Mouse (Mus musculus) C2C12 (cell line): Measurements from ENCODE around the gene Magi1. TPM values are rescaled to one million over a fixed set of nuclear protein-coding genes. Genes with fewer than 3 reads are reported as not detected.
A peak's percentile ranks its signal among the peaks of the same experiment; 100 is the strongest.

ENCODE experiments used
- H3K27me3 ChIP-seq: one replicate; pipeline ENCODE4 v1.6.1; 2011; ENCODE audit not compliant: control insufficient read depth, insufficient read depth, insufficient read length
- H3K36me3 ChIP-seq: one replicate; pipeline ENCODE4 v1.6.1; 2011; ENCODE audit not compliant: control insufficient read depth, insufficient read depth
- H3K4me3 ChIP-seq: one replicate; pipeline ENCODE4 v1.5.1; 2011; ENCODE audit warnings: mild to moderate bottlenecking, control low read depth; ENCODE audit not compliant: poor library complexity, insufficient read depth, severe bottlenecking
- H3K79me2 ChIP-seq: one replicate; pipeline ENCODE4 v1.6.1; 2011; ENCODE audit not compliant: control insufficient read depth, insufficient read depth
- H3K79me3 ChIP-seq: one replicate; pipeline ENCODE4 v1.6.1; 2011; ENCODE audit warnings: low read depth, control low read depth
- H3ac ChIP-seq: one replicate; pipeline ENCODE3; 2011; ENCODE audit warnings: low read depth; ENCODE audit not compliant: control insufficient read depth, insufficient read length
- CEBPB ChIP-seq: IDR thresholded peaks from one replicate; pipeline ENCODE4 v1.6.1; 2011; ENCODE audit warnings: low read depth, mild to moderate bottlenecking, control low read depth, moderate library complexity
- CTCF ChIP-seq: IDR thresholded peaks from one replicate; pipeline ENCODE4 v1.5.1; 2011; ENCODE audit not compliant: control insufficient read depth, insufficient read depth, insufficient read length
- FOSL1 ChIP-seq: IDR thresholded peaks from one replicate; pipeline ENCODE4 v1.8.0; 2011; ENCODE audit warnings: mild to moderate bottlenecking, low read length; ENCODE audit not compliant: poor library complexity, insufficient read depth, severe bottlenecking
- MAX ChIP-seq: IDR thresholded peaks from one replicate; pipeline ENCODE4 v1.6.1; 2011; ENCODE audit warnings: mild to moderate bottlenecking, control low read depth
- MYOD1 ChIP-seq: IDR thresholded peaks from one replicate; pipeline ENCODE4 v1.6.1; 2011; ENCODE audit warnings: low read depth; ENCODE audit not compliant: control insufficient read depth, insufficient read length
- MYOG ChIP-seq: IDR thresholded peaks from one replicate; pipeline ENCODE4 v1.6.1; 2011; ENCODE audit not compliant: control insufficient read depth, insufficient read length; ENCODE audit errors: extremely low read depth
- USF1 ChIP-seq: IDR thresholded peaks from one replicate; pipeline ENCODE4 v1.6.1; 2011; ENCODE audit warnings: low read depth, mild to moderate bottlenecking, control low read depth, moderate library complexity
- polyA plus RNA-seq: library from polyadenylated mRNA; unstranded; fragments of >200 nt; fragmentation: generic; extraction: Trizol; gene quantifications from one replicate; pipeline ENCODE4 v1.2.1, GENCODE M21; 2012; ENCODE audit warnings: missing spikeins

Gene Magi1
- polyA plus RNA-seq, 1 experiment, result 3.8 TPM

DNA sequence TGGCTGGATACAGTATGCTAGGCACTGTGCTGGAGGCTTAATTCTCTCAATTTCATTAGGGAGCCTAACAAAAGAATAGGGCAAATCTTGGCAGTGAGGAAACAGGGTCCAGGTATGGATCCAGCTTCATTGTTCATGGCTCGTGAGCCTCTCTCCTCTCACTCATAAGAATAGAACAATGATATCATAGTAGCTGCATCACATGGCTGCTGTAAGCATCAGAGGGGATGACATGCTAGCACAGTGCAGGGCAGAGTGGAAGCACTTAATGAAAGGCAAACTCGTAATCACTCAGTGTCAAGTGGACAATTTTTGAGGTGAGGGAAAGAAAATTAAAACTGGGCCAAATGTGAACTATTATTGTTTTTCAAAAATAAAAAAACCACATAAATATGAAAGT is 337.1 kb downstream of the Magi1 start:
- Histone ChIP-seq H3ac (no peak overlapping the region), H3K4me3 (no peak overlapping the region), H3K79me2 (no peaks in the 10 kb centered on the region), H3K27me3 (no peaks in the 10 kb centered on the region), H3K79me3 (no peaks in the 10 kb centered on the region), H3K36me3 (no peaks in the 10 kb centered on the region)
- no peak for TF ChIP-seq MYOD1
- TF ChIP-seq MAX, result no peak
- no peak for TF ChIP-seq MYOG
- no peak for TF ChIP-seq USF1
- no peak for TF ChIP-seq CTCF
- no peak for TF ChIP-seq FOSL1
- no peak for TF ChIP-seq CEBPB

DNA sequence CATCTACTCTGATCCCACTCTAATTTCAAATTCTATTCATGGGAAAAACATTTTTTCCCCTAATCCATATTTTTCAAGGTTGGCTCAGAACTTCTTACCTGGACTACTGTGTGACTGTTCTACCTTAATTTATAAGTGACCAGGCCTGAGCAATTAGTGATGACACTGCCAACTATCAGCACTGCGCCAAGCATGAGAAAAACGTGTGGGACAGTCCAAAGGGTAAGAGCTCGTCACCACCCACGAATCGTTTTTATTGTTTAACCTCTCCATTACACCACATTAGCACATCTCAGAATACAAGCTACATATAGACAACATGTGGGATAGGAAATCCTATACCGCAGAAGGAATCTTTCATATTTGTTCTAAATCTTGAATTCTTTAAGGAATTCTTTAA is 347.4 kb downstream of the Magi1 start:
- Histone ChIP-seq H3K4me3 (no peak overlapping the region), H3K79me3 (no peaks in the 10 kb centered on the region), H3ac (no peak overlapping the region), H3K36me3 (peaks cover 4% of the 10 kb centered on the region), H3K79me2 (no peaks in the 10 kb centered on the region), H3K27me3 (no peaks in the 10 kb centered on the region)
- TF ChIP-seq CEBPB (no peak), USF1 (no peak), MYOG (no peak), MYOD1 (no peak), FOSL1 (no peak), MAX (no peak), CTCF (no peak)

DNA sequence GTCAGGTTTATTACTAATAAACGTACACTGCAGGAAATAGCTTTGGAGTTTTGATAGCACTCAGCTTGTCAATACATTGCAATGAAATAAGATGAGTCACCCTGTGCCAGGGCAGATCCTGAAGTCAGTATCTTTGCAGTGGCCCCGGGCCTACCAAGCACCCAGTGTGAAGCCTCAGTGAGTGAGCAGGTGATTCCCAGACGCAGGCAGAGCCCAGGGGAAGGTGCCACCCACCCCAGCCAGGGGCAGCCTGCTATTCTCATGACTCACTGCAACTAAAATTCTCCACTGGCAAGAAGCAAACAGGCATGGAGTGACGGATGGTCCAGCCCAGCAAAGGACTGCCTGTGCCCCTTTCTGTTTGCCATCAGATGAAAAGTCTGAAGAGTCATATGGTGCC is 347.9 kb downstream of the Magi1 start:
- no peak overlapping the region for H3K4me3 ChIP-seq
- peaks cover 2% of the 10 kb centered on the region for H3K36me3 ChIP-seq
- H3K27me3 ChIP-seq, result no peaks in the 10 kb centered on the region
- H3K79me2 ChIP-seq, result no peaks in the 10 kb centered on the region
- TF ChIP-seq USF1 (no peak), CTCF (no peak), MYOD1 (no peak), CEBPB (no peak), MAX (no peak), MYOG (no peak), FOSL1 (no peak)
- no peaks in the 10 kb centered on the region for H3K79me3 ChIP-seq
- H3ac ChIP-seq, result no peak overlapping the region

DNA sequence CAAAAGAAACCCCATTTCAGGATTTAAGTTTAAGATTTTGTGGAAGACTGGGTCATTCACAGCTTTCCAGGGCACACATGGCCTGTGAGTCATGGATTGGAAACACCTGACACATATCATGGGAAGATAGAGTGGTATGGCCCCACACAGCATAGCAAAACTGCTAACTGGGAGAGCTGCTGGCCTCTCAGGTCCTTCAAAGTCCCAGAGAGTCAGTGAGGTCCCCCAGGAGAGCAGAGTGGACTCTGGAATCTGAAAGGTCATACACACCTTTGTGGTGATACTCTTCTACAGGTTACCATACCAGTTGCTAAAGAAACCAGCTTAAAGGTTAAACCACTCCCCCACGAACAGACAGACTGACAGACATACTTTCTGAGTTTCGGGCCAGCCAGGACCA is 349.0 kb downstream of the Magi1 start:
- H3K27me3 ChIP-seq, result no peaks in the 10 kb centered on the region
- H3K4me3 ChIP-seq, result no peak overlapping the region
- H3K79me2 ChIP-seq, result no peaks in the 10 kb centered on the region
- no peak overlapping the region for H3ac ChIP-seq
- H3K36me3 ChIP-seq, result no peaks in the 10 kb centered on the region
- no peak for TF ChIP-seq CTCF
- TF ChIP-seq MYOG, result no peak
- no peak for TF ChIP-seq USF1
- TF ChIP-seq MAX, result no peak
- TF ChIP-seq CEBPB, result no peak
- no peak for TF ChIP-seq MYOD1
- TF ChIP-seq FOSL1, result no peak
- no peaks in the 10 kb centered on the region for H3K79me3 ChIP-seq

DNA sequence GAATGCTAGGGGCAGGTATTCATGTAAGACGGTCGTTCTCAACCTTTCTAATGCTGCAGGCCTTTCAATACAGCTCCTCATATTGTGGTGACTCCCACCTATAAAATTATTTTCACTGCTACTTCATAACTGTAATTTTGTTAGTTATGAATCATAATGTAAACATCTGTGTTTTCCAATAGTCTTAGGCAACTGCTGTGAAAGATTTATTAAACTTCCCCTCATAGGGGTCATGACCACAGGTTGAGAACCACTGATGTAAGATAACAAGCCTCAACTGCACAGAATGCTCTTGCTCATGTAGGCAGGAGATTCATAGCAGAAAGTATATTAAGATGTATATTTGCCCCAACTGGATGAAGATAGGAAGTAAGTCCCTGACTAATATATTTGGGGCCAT is 359.1 kb downstream of the Magi1 start:
- H3K79me3 ChIP-seq, result no peaks in the 10 kb centered on the region
- TF ChIP-seq CEBPB (peak; percentile 74), FOSL1 (no peak)
- H3K36me3 ChIP-seq, result no peaks in the 10 kb centered on the region
- no peak overlapping the region for H3ac ChIP-seq
- no peak overlapping the region for H3K4me3 ChIP-seq
- H3K79me2 ChIP-seq, result no peaks in the 10 kb centered on the region
- H3K27me3 ChIP-seq, result no peaks in the 10 kb centered on the region

DNA sequence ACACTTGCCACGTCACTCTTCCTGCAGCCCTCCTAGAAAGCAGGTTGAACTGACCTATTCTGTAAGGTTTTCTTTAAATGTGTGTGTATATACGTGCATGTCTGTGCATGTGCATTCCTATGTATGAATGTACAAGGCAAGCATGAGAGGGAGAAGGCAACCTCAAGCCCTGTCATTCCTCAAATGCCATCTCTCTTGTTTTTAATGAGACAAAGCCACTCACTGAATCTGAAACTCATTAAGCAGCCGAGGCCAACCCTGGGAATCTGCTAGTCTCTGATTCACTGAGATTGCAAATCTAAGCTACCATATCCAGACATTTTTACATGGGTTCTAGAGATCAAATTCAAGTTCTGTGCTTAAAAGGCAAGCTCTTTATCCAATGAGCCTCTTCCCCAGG is 359.7 kb downstream of the Magi1 start:
- no peak for TF ChIP-seq MAX
- no peak for TF ChIP-seq CEBPB
- no peak for TF ChIP-seq CTCF
- no peak for TF ChIP-seq FOSL1
- TF ChIP-seq USF1, result no peak
- TF ChIP-seq MYOG, result no peak
- no peak for TF ChIP-seq MYOD1
- no peaks in the 10 kb centered on the region for H3K79me3 ChIP-seq
- no peaks in the 10 kb centered on the region for H3K27me3 ChIP-seq
- no peaks in the 10 kb centered on the region for H3K36me3 ChIP-seq
- no peak overlapping the region for H3K4me3 ChIP-seq
- no peaks in the 10 kb centered on the region for H3K79me2 ChIP-seq
- H3ac ChIP-seq, result no peak overlapping the region

DNA sequence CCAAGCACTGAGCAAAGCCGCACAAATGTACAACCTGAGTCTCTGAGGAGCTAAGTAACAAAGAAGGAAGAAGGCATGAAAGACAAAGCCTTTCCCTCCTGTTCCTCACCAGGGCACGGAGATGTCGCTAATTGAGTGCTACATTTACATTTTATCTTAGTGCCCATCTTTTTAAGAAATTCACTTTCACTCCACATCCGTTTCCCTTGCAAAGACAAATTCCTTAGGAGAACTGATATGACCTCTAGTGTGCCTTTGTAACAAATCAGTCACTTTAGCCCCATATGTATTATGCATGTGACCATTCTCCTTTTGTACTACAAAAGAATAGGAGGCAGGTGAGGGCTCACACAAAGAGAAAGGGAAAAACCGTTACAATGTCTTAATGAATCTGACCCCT is 360.4 kb downstream of the Magi1 start:
- no peaks in the 10 kb centered on the region for H3K79me2 ChIP-seq
- H3K4me3 ChIP-seq, result no peak overlapping the region
- no peaks in the 10 kb centered on the region for H3K36me3 ChIP-seq
- TF ChIP-seq FOSL1 (no peak), USF1 (no peak), MYOG (no peak), CEBPB (no peak), MAX (no peak), MYOD1 (no peak), CTCF (no peak)
- H3K27me3 ChIP-seq, result no peaks in the 10 kb centered on the region
- H3K79me3 ChIP-seq, result no peaks in the 10 kb centered on the region
- H3ac ChIP-seq, result no peak overlapping the region
